Mouse (Mus musculus) testis, adult 2 months (tissue): ENCODE results near the gene Optn. TPM values are rescaled to one million over a fixed set of nuclear protein-coding genes. Genes with fewer than 3 reads are reported as not detected.
A peak's percentile ranks its signal among the peaks of the same experiment; 100 is the strongest.

Source experiments
- H3K27ac ChIP-seq: fragments of 200-500 bp; 2 replicates; pipeline ENCODE4 v1.5.1; 2012; ENCODE audit warnings: low read depth, low read length; ENCODE audit not compliant: control insufficient read depth, insufficient read depth
- H3K27me3 ChIP-seq: fragments of 200-500 bp; 2 replicates; pipeline ENCODE4 v1.6.1; 2012; ENCODE audit warnings: mild to moderate bottlenecking, low read length, moderate library complexity; ENCODE audit not compliant: control insufficient read depth, insufficient read depth
- H3K36me3 ChIP-seq: fragments of 200-500 bp; 2 replicates; pipeline ENCODE4 v1.6.1; 2012; ENCODE audit warnings: mild to moderate bottlenecking, low read length; ENCODE audit not compliant: control insufficient read depth, insufficient read depth
- H3K4me1 ChIP-seq: fragments of 200-500 bp; 2 replicates; pipeline ENCODE4 v1.6.1; 2012; ENCODE audit warnings: low read length; ENCODE audit not compliant: control insufficient read depth, insufficient read depth
- H3K4me3 ChIP-seq: fragments of 200-500 bp; 2 replicates; pipeline ENCODE4 v1.5.1; 2012; ENCODE audit warnings: low read depth, mild to moderate bottlenecking, low read length, moderate library complexity, mixed read lengths; ENCODE audit not compliant: control insufficient read depth
- CTCF ChIP-seq: fragments of 200-500 bp; IDR thresholded peaks from 2 replicates; pipeline ENCODE4 v1.5.1; 2012; ENCODE audit warnings: low read depth, mild to moderate bottlenecking, inconsistent platforms, low read length, moderate library complexity; ENCODE audit not compliant: control insufficient read depth, insufficient read depth, insufficient replicate concordance
- POLR2A ChIP-seq: fragments of 200-500 bp; IDR thresholded peaks from 2 replicates; pipeline ENCODE4 v1.6.1; 2012; ENCODE audit warnings: low read depth, mild to moderate bottlenecking, inconsistent platforms, low read length, moderate library complexity; ENCODE audit not compliant: control insufficient read depth
- polyA plus RNA-seq: library from polyadenylated mRNA; depleted of rRNA; stranded (reverse); fragments of >200 nt; gene quantifications from 2 replicates; pipeline ENCODE4 v1.2.3, GENCODE M21; 2012

Gene Optn
- polyA plus RNA-seq, 1 experiment = 38.2 TPM

GRCm38 (mm10) chr2:4996421-4996824, 67.4 kb downstream of the Optn start:
- no peak overlapping the region for H3K27ac ChIP-seq
- no peaks in the 10 kb centered on the region for H3K27me3 ChIP-seq
- no peak for TF ChIP-seq CTCF
- no peak for TF ChIP-seq POLR2A
- no peaks in the 10 kb centered on the region; the same call in 1 of the 2 replicates for H3K36me3 ChIP-seq
- H3K4me1 ChIP-seq = no peaks in the 10 kb centered on the region
- no peak overlapping the region for H3K4me3 ChIP-seq

GRCm38 (mm10) chr2:4995646-4996045, 68.2 kb downstream of the Optn start:
- TF ChIP-seq CTCF = no peak
- no peak for TF ChIP-seq POLR2A
- no peak overlapping the region for H3K4me3 ChIP-seq
- H3K27me3 ChIP-seq = no peaks in the 10 kb centered on the region
- no peaks in the 10 kb centered on the region for H3K4me1 ChIP-seq
- H3K36me3 ChIP-seq = no peaks in the 10 kb centered on the region; the same call in 1 of the 2 replicates
- no peak overlapping the region for H3K27ac ChIP-seq

GRCm38 (mm10) chr2:4994436-4994835, 69.4 kb downstream of the Optn start:
- Histone ChIP-seq H3K4me1 (no peaks in the 10 kb centered on the region), H3K4me3 (no peak overlapping the region), H3K27me3 (no peaks in the 10 kb centered on the region), H3K36me3 (no peaks in the 10 kb centered on the region; the same call in 1 of the 2 replicates), H3K27ac (no peak overlapping the region)
- TF ChIP-seq CTCF (no peak), POLR2A (no peak)

GRCm38 (mm10) chr2:4993584-4993983, 70.3 kb downstream of the Optn start:
- Histone ChIP-seq H3K36me3 (no peaks in the 10 kb centered on the region; the same call in 1 of the 2 replicates), H3K4me1 (no peaks in the 10 kb centered on the region), H3K4me3 (no peak overlapping the region), H3K27me3 (no peaks in the 10 kb centered on the region), H3K27ac (no peak overlapping the region)
- TF ChIP-seq POLR2A (no peak), CTCF (no peak)

- Histone ChIP-seq H3K27ac (no peak overlapping the region), H3K36me3 (no peaks in the 10 kb centered on the region), H3K4me3 (no peak overlapping the region), H3K4me1 (no peaks in the 10 kb centered on the region), H3K27me3 (no peaks in the 10 kb centered on the region)
- TF ChIP-seq CTCF (peak; percentile 22; the same call in 1 of the 2 replicates), POLR2A (no peak)
Measured at GRCm38 (mm10) chr2:4988826-4989424, 74.9 kb downstream of the Optn start.

- Histone ChIP-seq H3K27me3 (no peaks in the 10 kb centered on the region), H3K4me3 (no peak overlapping the region), H3K27ac (no peak overlapping the region), H3K36me3 (no peaks in the 10 kb centered on the region), H3K4me1 (no peaks in the 10 kb centered on the region)
- no peak for TF ChIP-seq POLR2A
- TF ChIP-seq CTCF = no peak
Measured at GRCm38 (mm10) chr2:4987388-4988180, 76.3 kb downstream of the Optn start.

- H3K36me3 ChIP-seq = no peaks in the 10 kb centered on the region
- H3K27ac ChIP-seq = no peak overlapping the region
- no peaks in the 10 kb centered on the region for H3K27me3 ChIP-seq
- H3K4me3 ChIP-seq = no peak overlapping the region
- H3K4me1 ChIP-seq = no peaks in the 10 kb centered on the region
- TF ChIP-seq CTCF (no peak), POLR2A (no peak)
Measured at GRCm38 (mm10) chr2:4986798-4987197, 77.1 kb downstream of the Optn start.

GRCm38 (mm10) chr2:4985000-4985399, 78.9 kb downstream of the Optn start:
- Histone ChIP-seq H3K27ac (no peak overlapping the region), H3K4me1 (no peaks in the 10 kb centered on the region), H3K27me3 (no peaks in the 10 kb centered on the region), H3K36me3 (no peaks in the 10 kb centered on the region), H3K4me3 (no peak overlapping the region)
- TF ChIP-seq CTCF (no peak), POLR2A (no peak)
